Mouse (Mus musculus): ENCODE results near the gene Faim2.

Gene Faim2

GRCm38 (mm10) chr15:99503256-99503655 lies 24.7 kb downstream of the Faim2 start:
- H3K4me1 ChIP-seq (replicated peaks; ENCODE audit: low read depth, low read length): peaks cover 56% of the 10 kb centered on the region
- TF ChIP-seq POU5F1 (IDR thresholded peaks at IDR 0.05; ENCODE audit: borderline replicate concordance, low read length) (no peak), NANOG (IDR thresholded peaks at IDR 0.05; ENCODE audit: borderline replicate concordance, low read length) (no peak), CTCF (conservative IDR thresholded peaks at IDR 0.05; ENCODE audit: low read length) (no peak)
- no peak overlapping the region for H3K4me3 ChIP-seq (replicated peaks; ENCODE audit: low read length)
- H3K9me3 ChIP-seq (ENCODE audit: low read length): no peaks in the 10 kb centered on the region
- peaks cover 26% of the 10 kb centered on the region for H3K27me3 ChIP-seq (ENCODE audit: insufficient read depth, low read length)
- no peaks in the 10 kb centered on the region for H3K36me3 ChIP-seq (ENCODE audit: insufficient read depth, low read length)

GRCm38 (mm10) chr15:99502311-99502831 lies 25.6 kb downstream of the Faim2 start:
- no peaks in the 10 kb centered on the region for H3K9me3 ChIP-seq (ENCODE audit: low read length)
- no peaks in the 10 kb centered on the region for H3K36me3 ChIP-seq (ENCODE audit: insufficient read depth, low read length)
- TF ChIP-seq CTCF (conservative IDR thresholded peaks at IDR 0.05; ENCODE audit: low read length) (no peak), NANOG (IDR thresholded peaks at IDR 0.05; ENCODE audit: borderline replicate concordance, low read length) (no peak), POU5F1 (IDR thresholded peaks at IDR 0.05; ENCODE audit: borderline replicate concordance, low read length) (no peak)

GRCm38 (mm10) chr15:99501292-99502260 lies 26.4 kb downstream of the Faim2 start:
- H3K9me3 ChIP-seq (ENCODE audit: low read length): no peaks in the 10 kb centered on the region
- no peak for TF ChIP-seq POU5F1 (IDR thresholded peaks at IDR 0.05; ENCODE audit: borderline replicate concordance, low read length)
- TF ChIP-seq NANOG (IDR thresholded peaks at IDR 0.05; ENCODE audit: borderline replicate concordance, low read length): no peak
- no peak for TF ChIP-seq CTCF (conservative IDR thresholded peaks at IDR 0.05; ENCODE audit: low read length)

More at GRCm38 (mm10) chr15:99502311-99502831, 25.6 kb downstream of the Faim2 start:
- peaks cover 59% of the 10 kb centered on the region for H3K4me1 ChIP-seq (replicated peaks; ENCODE audit: low read depth, low read length)
- peaks cover 27% of the 10 kb centered on the region for H3K27me3 ChIP-seq (ENCODE audit: insufficient read depth, low read length)
- no peak overlapping the region for H3K4me3 ChIP-seq (replicated peaks; ENCODE audit: low read length)

DNA sequence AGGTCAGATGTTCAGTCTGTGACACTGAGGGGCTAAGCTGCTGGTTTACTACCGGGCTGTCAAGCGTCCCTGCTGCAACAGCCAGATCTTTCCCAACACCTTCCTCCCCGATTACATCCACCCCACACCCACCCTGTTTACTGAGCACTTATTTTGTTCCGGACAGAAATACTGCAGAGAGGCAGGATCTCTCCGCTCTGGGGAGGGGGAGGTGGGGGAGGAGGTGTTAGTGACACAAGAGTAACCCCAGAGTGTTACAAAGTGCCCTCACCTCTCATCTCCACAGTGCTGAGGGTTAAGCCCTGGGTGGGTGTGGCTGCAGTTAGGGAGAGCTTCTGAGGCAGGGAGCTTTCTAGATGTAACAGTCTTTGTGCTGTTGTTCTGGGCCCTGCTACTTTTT lies 27.6 kb downstream of the Faim2 start:
- Histone ChIP-seq H3K36me3 (ENCODE audit: insufficient read depth, low read length) (no peaks in the 10 kb centered on the region), H3K9me3 (ENCODE audit: low read length) (no peaks in the 10 kb centered on the region), H3K4me1 (replicated peaks; ENCODE audit: low read depth, low read length) (peaks cover 47% of the 10 kb centered on the region), H3K4me3 (replicated peaks; ENCODE audit: low read length) (no peak overlapping the region), H3K27me3 (ENCODE audit: insufficient read depth, low read length) (peaks cover 22% of the 10 kb centered on the region)
- TF ChIP-seq NANOG (IDR thresholded peaks at IDR 0.05; ENCODE audit: borderline replicate concordance, low read length) (no peak), POU5F1 (IDR thresholded peaks at IDR 0.05; ENCODE audit: borderline replicate concordance, low read length) (no peak), CTCF (conservative IDR thresholded peaks at IDR 0.05; ENCODE audit: low read length) (no peak)

More at GRCm38 (mm10) chr15:99501292-99502260, 26.4 kb downstream of the Faim2 start:
- Histone ChIP-seq H3K4me1 (replicated peaks; ENCODE audit: low read depth, low read length) (peaks cover 60% of the 10 kb centered on the region), H3K27me3 (ENCODE audit: insufficient read depth, low read length) (peaks cover 27% of the 10 kb centered on the region), H3K4me3 (replicated peaks; ENCODE audit: low read length) (no peak overlapping the region), H3K36me3 (ENCODE audit: insufficient read depth, low read length) (no peaks in the 10 kb centered on the region)

DNA sequence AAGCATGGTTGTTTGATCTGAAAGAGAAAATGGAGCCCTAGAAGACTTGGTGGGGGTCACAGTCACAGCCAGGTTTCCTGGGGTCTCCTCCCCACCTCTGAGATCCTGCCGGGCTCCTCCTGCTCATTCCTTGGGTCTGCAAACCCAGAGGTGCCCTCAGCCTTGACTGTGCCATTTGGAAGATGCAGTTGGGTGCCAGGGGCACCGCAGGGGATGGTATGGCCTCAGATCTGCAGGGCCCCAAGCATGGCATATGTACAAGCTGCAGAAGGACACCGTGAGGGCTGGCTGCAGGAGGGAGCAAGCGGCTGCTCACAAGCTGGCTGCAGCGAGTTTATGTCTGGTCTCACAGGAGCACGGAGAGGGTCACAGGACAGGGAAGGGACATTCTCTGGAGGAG lies 28.2 kb downstream of the Faim2 start:
- Histone ChIP-seq H3K36me3 (ENCODE audit: insufficient read depth, low read length) (no peaks in the 10 kb centered on the region), H3K9me3 (ENCODE audit: low read length) (no peaks in the 10 kb centered on the region), H3K27me3 (ENCODE audit: insufficient read depth, low read length) (peaks cover 21% of the 10 kb centered on the region), H3K4me1 (replicated peaks; ENCODE audit: low read depth, low read length) (peaks cover 41% of the 10 kb centered on the region), H3K4me3 (replicated peaks; ENCODE audit: low read length) (no peak overlapping the region)
- TF ChIP-seq CTCF (conservative IDR thresholded peaks at IDR 0.05; ENCODE audit: low read length) (no peak), POU5F1 (IDR thresholded peaks at IDR 0.05; ENCODE audit: borderline replicate concordance, low read length) (no peak), NANOG (IDR thresholded peaks at IDR 0.05; ENCODE audit: borderline replicate concordance, low read length) (no peak)

DNA sequence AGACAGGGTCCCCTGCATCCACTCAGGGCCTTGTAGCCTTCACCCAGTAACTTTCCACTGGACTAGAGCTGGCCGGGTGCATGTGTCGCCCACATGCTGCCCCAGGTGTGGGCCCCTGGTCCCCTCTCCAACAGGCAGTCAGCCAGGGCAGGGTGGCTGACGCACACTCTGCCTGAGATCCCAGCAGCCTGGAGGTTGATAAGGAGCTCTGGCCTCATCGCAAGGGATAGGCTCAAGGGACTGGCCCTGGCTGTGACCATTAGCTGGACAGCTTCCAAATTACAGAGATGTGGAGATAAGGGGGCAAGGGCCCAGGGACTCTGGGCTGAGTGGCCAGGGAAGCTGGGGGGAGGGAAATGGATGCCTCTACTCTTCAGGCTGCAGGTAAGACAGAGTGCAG lies 29.2 kb downstream of the Faim2 start:
- no peak for TF ChIP-seq CTCF (conservative IDR thresholded peaks at IDR 0.05; ENCODE audit: low read length)
- no peak for TF ChIP-seq POU5F1 (IDR thresholded peaks at IDR 0.05; ENCODE audit: borderline replicate concordance, low read length)
- TF ChIP-seq NANOG (IDR thresholded peaks at IDR 0.05; ENCODE audit: borderline replicate concordance, low read length): no peak
- Histone ChIP-seq H3K4me3 (replicated peaks; ENCODE audit: low read length) (no peak overlapping the region), H3K9me3 (ENCODE audit: low read length) (no peaks in the 10 kb centered on the region), H3K4me1 (replicated peaks; ENCODE audit: low read depth, low read length) (peaks cover 40% of the 10 kb centered on the region), H3K36me3 (ENCODE audit: insufficient read depth, low read length) (no peaks in the 10 kb centered on the region), H3K27me3 (ENCODE audit: insufficient read depth, low read length) (peaks cover 21% of the 10 kb centered on the region)

GRCm38 (mm10) chr15:99498356-99498755 lies 29.6 kb downstream of the Faim2 start:
- no peaks in the 10 kb centered on the region for H3K36me3 ChIP-seq (ENCODE audit: insufficient read depth, low read length)
- H3K9me3 ChIP-seq (ENCODE audit: low read length): no peaks in the 10 kb centered on the region
- H3K27me3 ChIP-seq (ENCODE audit: insufficient read depth, low read length): peaks cover 21% of the 10 kb centered on the region
- peaks cover 40% of the 10 kb centered on the region for H3K4me1 ChIP-seq (replicated peaks; ENCODE audit: low read depth, low read length)
- TF ChIP-seq CTCF (conservative IDR thresholded peaks at IDR 0.05; ENCODE audit: low read length): no peak
- TF ChIP-seq NANOG (IDR thresholded peaks at IDR 0.05; ENCODE audit: borderline replicate concordance, low read length): no peak
- no peak for TF ChIP-seq POU5F1 (IDR thresholded peaks at IDR 0.05; ENCODE audit: borderline replicate concordance, low read length)
- H3K4me3 ChIP-seq (replicated peaks; ENCODE audit: low read length): no peak overlapping the region

- TF ChIP-seq CTCF (conservative IDR thresholded peaks at IDR 0.05; ENCODE audit: low read length): no peak
- no peak for TF ChIP-seq NANOG (IDR thresholded peaks at IDR 0.05; ENCODE audit: borderline replicate concordance, low read length)
- TF ChIP-seq POU5F1 (IDR thresholded peaks at IDR 0.05; ENCODE audit: borderline replicate concordance, low read length): no peak
- no peaks in the 10 kb centered on the region for H3K36me3 ChIP-seq (ENCODE audit: insufficient read depth, low read length)
- no peaks in the 10 kb centered on the region for H3K9me3 ChIP-seq (ENCODE audit: low read length)
- no peak overlapping the region; the same call in 1 of the 2 replicates for H3K4me3 ChIP-seq (replicated peaks; ENCODE audit: low read length)
- peaks cover 21% of the 10 kb centered on the region for H3K27me3 ChIP-seq (ENCODE audit: insufficient read depth, low read length)
- H3K4me1 ChIP-seq (replicated peaks; ENCODE audit: low read depth, low read length): peaks cover 38% of the 10 kb centered on the region
Observed at GRCm38 (mm10) chr15:99497527-99498242, 30.3 kb downstream of the Faim2 start.

Measured in E14TG2a.4 (cell line).